Mouse (Mus musculus) forebrain, embryonic 13.5 days (tissue): ENCODE results near the gene Timm8a2. TPM values are rescaled to one million over a fixed set of nuclear protein-coding genes. Genes with fewer than 3 reads are reported as not detected.

Experiments used
- ATAC-seq: fragments of 200-750 bp; cut with Nextera tagmentation; 2 replicates; pipeline ENCODE4 v1.8.0; 2017
- H3K27ac ChIP-seq: fragments of 300-500 bp; sonication (generic); 2 replicates; pipeline ENCODE4 v1.5.1; 2015; ENCODE audit warnings: inconsistent platforms, mild to moderate bottlenecking, moderate library complexity
- H3K27me3 ChIP-seq: fragments of 300-500 bp; sonication (generic); 2 replicates; pipeline ENCODE4 v1.6.1; 2015; ENCODE audit warnings: mild to moderate bottlenecking, inconsistent platforms
- H3K36me3 ChIP-seq: fragments of 300-500 bp; sonication (generic); 2 replicates; pipeline ENCODE4 v1.6.1; 2015; ENCODE audit warnings: mild to moderate bottlenecking, inconsistent platforms; ENCODE audit not compliant: poor library complexity, severe bottlenecking
- H3K4me1 ChIP-seq: fragments of 300-500 bp; sonication (generic); 2 replicates; pipeline ENCODE4 v1.6.1; 2015; ENCODE audit warnings: inconsistent platforms
- H3K4me2 ChIP-seq: fragments of 300-500 bp; sonication (generic); 2 replicates; pipeline ENCODE4 v1.6.1; 2015; ENCODE audit warnings: inconsistent platforms, mild to moderate bottlenecking, moderate library complexity
- H3K4me3 ChIP-seq: fragments of 300-500 bp; sonication (generic); 2 replicates; pipeline ENCODE4 v1.5.1; 2015; ENCODE audit warnings: mild to moderate bottlenecking, inconsistent platforms
- H3K9ac ChIP-seq: fragments of 300-500 bp; sonication (generic); 2 replicates; pipeline ENCODE4 v1.6.1; 2015; ENCODE audit warnings: mild to moderate bottlenecking, inconsistent platforms
- H3K9me3 ChIP-seq: fragments of 300-500 bp; sonication (generic); replicated peaks from 2 replicates; pipeline ENCODE4 v1.6.1; 2016; ENCODE audit warnings: inconsistent platforms
- WGBS: fragments of 180-500 bp; shearing (Covaris S2); methylation state at CpG from one replicate; pipeline ENCODE4 v1.1.7; 2015; 5-methylcytosine and 5-hydroxymethylcytosine counted together
- polyA plus RNA-seq: library from polyadenylated mRNA; unstranded; fragments of >200 nt; fragmentation: Nextera tagmentation; extraction: Ambion mirVana; gene quantifications from 2 replicates; pipeline ENCODE4 v1.2.1, GENCODE M21; 2015

Gene Timm8a2
- polyA plus RNA-seq, 1 experiment from 2014 or later = not detected

GRCm38 (mm10) chr14:121994846-121995556 lies 39.5 kb upstream of the Timm8a2 start:
- no peak overlapping the region for H3K4me2 ChIP-seq
- no peak overlapping the region for H3K4me3 ChIP-seq
- WGBS = 92% methylated on average over 7 of the region's 7 CpGs
- H3K4me1 ChIP-seq = no peaks in the 10 kb centered on the region
- H3K27ac ChIP-seq = no peak overlapping the region
- no peak for ATAC-seq
- no peaks in the 10 kb centered on the region for H3K27me3 ChIP-seq
- H3K9me3 ChIP-seq = no peaks in the 10 kb centered on the region
- peaks cover 35% of the 10 kb centered on the region for H3K36me3 ChIP-seq
- no peak overlapping the region for H3K9ac ChIP-seq

GRCm38 (mm10) chr14:121995557-121995870 lies 39.0 kb upstream of the Timm8a2 start:
- H3K4me3 ChIP-seq = no peak overlapping the region
- H3K36me3 ChIP-seq = peaks cover 35% of the 10 kb centered on the region
- H3K4me2 ChIP-seq = no peak overlapping the region
- 100% methylated on average over 1 of the region's 1 CpGs for WGBS
- no peak overlapping the region for H3K9ac ChIP-seq
- no peak for ATAC-seq
- no peaks in the 10 kb centered on the region for H3K4me1 ChIP-seq
- H3K27ac ChIP-seq = no peak overlapping the region
- no peaks in the 10 kb centered on the region for H3K27me3 ChIP-seq
- no peaks in the 10 kb centered on the region for H3K9me3 ChIP-seq

- no peak for ATAC-seq
- Histone ChIP-seq H3K4me3 (no peak overlapping the region), H3K9ac (no peak overlapping the region), H3K4me2 (no peak overlapping the region), H3K9me3 (no peaks in the 10 kb centered on the region), H3K36me3 (peaks cover 35% of the 10 kb centered on the region), H3K27me3 (no peaks in the 10 kb centered on the region), H3K4me1 (no peaks in the 10 kb centered on the region), H3K27ac (no peak overlapping the region)
- WGBS = 97% methylated on average over 8 of the region's 8 CpGs
Observed at GRCm38 (mm10) chr14:121996786-121997185, 37.7 kb upstream of the Timm8a2 start.

- no peak overlapping the region for H3K4me2 ChIP-seq
- H3K36me3 ChIP-seq = peaks cover 33% of the 10 kb centered on the region
- H3K4me3 ChIP-seq = no peak overlapping the region
- no peak overlapping the region for H3K9ac ChIP-seq
- no peaks in the 10 kb centered on the region for H3K9me3 ChIP-seq
- 0 out of 2 replicates have a peak, but pooled peaks have one; percentile 15 for ATAC-seq
- H3K4me1 ChIP-seq = no peaks in the 10 kb centered on the region
- 73% methylated on average over 8 of the region's 8 CpGs for WGBS
- H3K27ac ChIP-seq = no peak overlapping the region
- H3K27me3 ChIP-seq = no peaks in the 10 kb centered on the region
Observed at GRCm38 (mm10) chr14:121999455-121999854, 35.0 kb upstream of the Timm8a2 start.

- no peak overlapping the region for H3K4me3 ChIP-seq
- H3K9ac ChIP-seq = no peak overlapping the region
- H3K36me3 ChIP-seq = peaks cover 23% of the 10 kb centered on the region; the same call in 1 of the 2 replicates
- WGBS = 94% methylated on average over 17 of the region's 17 CpGs
- H3K27me3 ChIP-seq = no peaks in the 10 kb centered on the region
- no peaks in the 10 kb centered on the region for H3K9me3 ChIP-seq
- no peak overlapping the region for H3K27ac ChIP-seq
- H3K4me2 ChIP-seq = no peak overlapping the region
- ATAC-seq = no peak
- H3K4me1 ChIP-seq = no peaks in the 10 kb centered on the region
Observed at GRCm38 (mm10) chr14:122000346-122001105, 33.9 kb upstream of the Timm8a2 start.

GRCm38 (mm10) chr14:122002224-122002623 lies 32.2 kb upstream of the Timm8a2 start:
- no peak overlapping the region for H3K27ac ChIP-seq
- no peak for ATAC-seq
- no peak overlapping the region for H3K4me2 ChIP-seq
- no peak overlapping the region for H3K9ac ChIP-seq
- WGBS = 93% methylated on average over 7 of the region's 7 CpGs
- H3K4me1 ChIP-seq = no peaks in the 10 kb centered on the region
- peaks cover 10% of the 10 kb centered on the region; the same call in 1 of the 2 replicates for H3K36me3 ChIP-seq
- H3K9me3 ChIP-seq = no peaks in the 10 kb centered on the region
- no peak overlapping the region for H3K4me3 ChIP-seq
- no peaks in the 10 kb centered on the region for H3K27me3 ChIP-seq

GRCm38 (mm10) chr14:122003812-122004211 lies 30.7 kb upstream of the Timm8a2 start:
- H3K4me1 ChIP-seq = no peaks in the 10 kb centered on the region
- H3K27me3 ChIP-seq = no peaks in the 10 kb centered on the region
- ATAC-seq = no peak
- no peak overlapping the region for H3K4me2 ChIP-seq
- H3K27ac ChIP-seq = no peak overlapping the region
- peaks cover 9% of the 10 kb centered on the region; the same call in 1 of the 2 replicates for H3K36me3 ChIP-seq
- H3K9ac ChIP-seq = no peak overlapping the region
- H3K4me3 ChIP-seq = no peak overlapping the region
- H3K9me3 ChIP-seq = no peaks in the 10 kb centered on the region

GRCm38 (mm10) chr14:122008261-122008660 lies 26.2 kb upstream of the Timm8a2 start:
- H3K4me1 ChIP-seq = no peaks in the 10 kb centered on the region
- ATAC-seq = no peak
- no peak overlapping the region for H3K4me2 ChIP-seq
- H3K27ac ChIP-seq = no peak overlapping the region
- H3K4me3 ChIP-seq = no peak overlapping the region
- WGBS = 91% methylated on average over 4 of the region's 4 CpGs
- H3K9ac ChIP-seq = no peak overlapping the region
- no peaks in the 10 kb centered on the region for H3K9me3 ChIP-seq
- H3K27me3 ChIP-seq = no peaks in the 10 kb centered on the region
- peaks cover 31% of the 10 kb centered on the region for H3K36me3 ChIP-seq

- H3K4me2 ChIP-seq = no peak overlapping the region
- no peaks in the 10 kb centered on the region for H3K27me3 ChIP-seq
- H3K27ac ChIP-seq = no peak overlapping the region
- no peak for ATAC-seq
- H3K9me3 ChIP-seq = no peaks in the 10 kb centered on the region
- WGBS = 99% methylated on average over 13 of the region's 13 CpGs
- H3K9ac ChIP-seq = no peak overlapping the region
- H3K4me1 ChIP-seq = no peaks in the 10 kb centered on the region
- no peak overlapping the region for H3K4me3 ChIP-seq
- H3K36me3 ChIP-seq = peaks cover 31% of the 10 kb centered on the region
Observed at GRCm38 (mm10) chr14:122009502-122009901, 25.0 kb upstream of the Timm8a2 start.

- H3K4me3 ChIP-seq = no peak overlapping the region
- H3K27me3 ChIP-seq = no peaks in the 10 kb centered on the region
- H3K4me2 ChIP-seq = no peak overlapping the region
- no peak overlapping the region for H3K27ac ChIP-seq
- no peak overlapping the region for H3K9ac ChIP-seq
- peaks cover 32% of the 10 kb centered on the region for H3K36me3 ChIP-seq
- no peak for ATAC-seq
- 85% methylated on average over 7 of the region's 7 CpGs for WGBS
- no peaks in the 10 kb centered on the region for H3K4me1 ChIP-seq
- no peaks in the 10 kb centered on the region for H3K9me3 ChIP-seq
Observed at GRCm38 (mm10) chr14:122010301-122010700, 24.2 kb upstream of the Timm8a2 start.

GRCm38 (mm10) chr14:122011768-122012167 lies 22.7 kb upstream of the Timm8a2 start:
- Histone ChIP-seq H3K9me3 (no peaks in the 10 kb centered on the region), H3K27me3 (no peaks in the 10 kb centered on the region), H3K27ac (no peak overlapping the region), H3K4me3 (no peak overlapping the region), H3K36me3 (peaks cover 38% of the 10 kb centered on the region), H3K4me2 (no peak overlapping the region), H3K9ac (no peak overlapping the region), H3K4me1 (no peaks in the 10 kb centered on the region)
- no peak for ATAC-seq
- WGBS = 97% methylated on average over 8 of the region's 8 CpGs

GRCm38 (mm10) chr14:122012193-122012592 lies 22.3 kb upstream of the Timm8a2 start:
- Histone ChIP-seq H3K4me3 (no peak overlapping the region), H3K27me3 (no peaks in the 10 kb centered on the region), H3K4me2 (no peak overlapping the region), H3K9me3 (no peaks in the 10 kb centered on the region), H3K36me3 (peaks cover 38% of the 10 kb centered on the region), H3K27ac (no peak overlapping the region), H3K9ac (no peak overlapping the region), H3K4me1 (no peaks in the 10 kb centered on the region)
- ATAC-seq = no peak
- WGBS = 89% methylated on average over 5 of the region's 5 CpGs
